Mouse (Mus musculus): ENCODE results near the gene Il21. TPM values are rescaled to one million over a fixed set of nuclear protein-coding genes. Genes with fewer than 3 reads are reported as not detected.

Gene Il21
- total RNA-seq (2021) (not detected), polyA plus RNA-seq (2012; rRNA removed) (not detected in 2 replicates)
- long read RNA-seq, result 0 reads

DNA sequence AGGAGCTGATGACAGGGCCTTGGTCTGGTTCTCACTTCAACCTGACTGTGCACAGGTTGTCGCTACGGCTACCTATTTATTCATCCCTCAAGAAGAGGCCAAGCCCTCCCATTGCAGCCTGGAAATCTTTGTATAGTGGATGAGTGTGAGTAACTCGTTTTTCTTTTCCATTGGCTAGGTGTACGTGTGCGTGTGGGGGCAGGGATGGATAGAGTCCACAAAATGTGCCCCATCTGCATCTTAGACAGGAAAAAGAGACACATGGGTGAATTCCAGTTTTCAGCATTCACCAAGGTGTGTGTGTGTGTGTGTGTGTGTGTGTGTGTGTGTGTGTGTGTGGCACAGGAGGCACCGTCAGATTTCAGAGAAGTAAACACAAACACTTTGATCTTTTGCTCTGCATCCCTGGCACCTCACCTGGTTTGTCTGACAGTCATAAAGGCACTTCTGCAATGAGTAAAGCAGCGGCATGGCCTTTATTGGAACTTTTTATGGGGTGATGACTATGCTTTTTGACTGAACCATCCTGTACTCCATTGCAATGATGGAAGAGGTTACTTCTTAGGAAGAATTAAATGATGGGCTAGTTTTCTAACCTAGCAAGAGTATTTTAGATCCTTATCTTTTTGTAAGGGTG is at the start of gene Il21:
Gene Il21, minus strand, starts transcription at position 51 of the 637 bp plus-strand sequence.
- no peaks in the 10 kb centered on the region for H3K79me2 ChIP-seq (replicated peaks; ENCODE audit: control insufficient read depth, insufficient read depth, low read length)
- WGBS, result 83% methylated on average over 7 of the region's 7 CpGs
- no peak within 1 kb of the TSS for H3K27ac ChIP-seq
- H3K36me3 ChIP-seq (ENCODE audit: control insufficient read depth, insufficient read depth, low read length), result no peaks in the 10 kb centered on the region
- H3K27me3 ChIP-seq (ENCODE audit: control insufficient read depth, insufficient read depth, low read length), result no peaks in the 10 kb centered on the region
- TF ChIP-seq CTCF (IDR thresholded peaks at IDR 0.05), result no peak
- no peak for TF ChIP-seq EP300 (IDR thresholded peaks at IDR 0.05; ENCODE audit: insufficient read depth, low read depth, low read length)
- TF ChIP-seq POLR2A (IDR thresholded peaks at IDR 0.05; ENCODE audit: insufficient read depth, low read depth, low read length), result no peak
- H3K9ac ChIP-seq (ENCODE audit: low read depth, low read length), result no peak within 1 kb of the TSS
- H3K4me3 ChIP-seq, result no peak within 1 kb of the TSS
- no peak for DNase-seq
- H3K4me1 ChIP-seq (ENCODE audit: control insufficient read depth, insufficient read depth, low read length), result no peaks in the 10 kb centered on the region
- intact Hi-C loops (cut with DNase I), result no loop called here

DNA sequence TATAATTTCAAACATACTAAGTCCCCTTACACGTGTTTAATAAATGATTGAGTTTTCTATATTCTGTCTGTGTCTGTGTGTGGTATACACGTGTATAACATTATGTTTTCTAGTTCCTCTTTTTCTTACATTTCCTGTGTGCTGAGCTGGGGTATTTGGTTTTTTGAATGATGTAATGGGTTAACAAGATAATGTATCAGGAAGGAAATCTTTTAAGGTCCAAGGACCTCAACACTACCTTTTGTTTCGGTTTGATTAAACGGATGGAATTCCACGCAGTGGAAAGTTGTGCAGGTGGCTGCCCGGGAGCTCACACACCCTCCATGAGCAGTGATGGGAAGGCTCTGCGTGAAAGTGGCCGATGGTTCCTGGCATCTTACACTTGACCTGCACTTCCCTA is 48.4 kb upstream of the Il21 start:
- DNase-seq, result no peak
- WGBS, result 47% methylated on average over 8 of the region's 8 CpGs
- Histone ChIP-seq H3K4me1 (ENCODE audit: control insufficient read depth, insufficient read depth, low read length) (no peaks in the 10 kb centered on the region), H3K9ac (ENCODE audit: low read depth, low read length) (no peak overlapping the region), H3K4me3 (no peak overlapping the region), H3K79me2 (replicated peaks; ENCODE audit: control insufficient read depth, insufficient read depth, low read length) (no peaks in the 10 kb centered on the region), H3K27ac (no peak overlapping the region), H3K27me3 (ENCODE audit: control insufficient read depth, insufficient read depth, low read length) (no peaks in the 10 kb centered on the region), H3K36me3 (ENCODE audit: control insufficient read depth, insufficient read depth, low read length) (no peaks in the 10 kb centered on the region)
- no peak for TF ChIP-seq POLR2A (IDR thresholded peaks at IDR 0.05; ENCODE audit: insufficient read depth, low read depth, low read length)
- TF ChIP-seq CTCF (IDR thresholded peaks at IDR 0.05), result no peak
- TF ChIP-seq EP300 (IDR thresholded peaks at IDR 0.05; ENCODE audit: insufficient read depth, low read depth, low read length), result no peak
- intact Hi-C loops (cut with DNase I), result no loop called here

DNA sequence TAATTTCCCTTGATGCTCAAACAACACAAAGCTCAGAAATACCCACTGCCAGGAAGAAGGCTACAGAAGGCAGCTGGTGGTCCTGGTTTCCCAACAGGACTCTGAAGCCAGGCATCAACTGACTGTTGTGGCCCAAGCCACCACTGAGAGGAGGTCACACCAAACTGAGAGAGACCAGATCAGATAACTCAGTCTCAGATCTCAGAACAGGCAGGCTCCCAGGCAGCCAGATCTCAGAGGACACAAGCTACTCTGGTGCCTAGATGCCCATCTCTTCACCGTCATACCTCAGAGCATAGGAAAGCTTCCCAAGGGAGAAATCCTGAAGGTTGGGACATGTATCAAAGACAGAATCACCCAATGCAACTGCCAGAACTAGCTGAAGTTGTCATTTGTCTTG is 47.8 kb upstream of the Il21 start:
- intact Hi-C loops (cut with DNase I), result no loop called here
- no peak overlapping the region for H3K4me3 ChIP-seq
- TF ChIP-seq EP300 (IDR thresholded peaks at IDR 0.05; ENCODE audit: insufficient read depth, low read depth, low read length), result no peak
- no peak for TF ChIP-seq CTCF (IDR thresholded peaks at IDR 0.05)
- no peak for TF ChIP-seq POLR2A (IDR thresholded peaks at IDR 0.05; ENCODE audit: insufficient read depth, low read depth, low read length)
- no peak for DNase-seq
- H3K9ac ChIP-seq (ENCODE audit: low read depth, low read length), result no peak overlapping the region
- no peaks in the 10 kb centered on the region for H3K27me3 ChIP-seq (ENCODE audit: control insufficient read depth, insufficient read depth, low read length)
- no peaks in the 10 kb centered on the region for H3K36me3 ChIP-seq (ENCODE audit: control insufficient read depth, insufficient read depth, low read length)
- WGBS, result 80% methylated on average over 1 of the region's 1 CpGs
- no peaks in the 10 kb centered on the region for H3K4me1 ChIP-seq (ENCODE audit: control insufficient read depth, insufficient read depth, low read length)
- H3K27ac ChIP-seq, result no peak overlapping the region
- no peaks in the 10 kb centered on the region for H3K79me2 ChIP-seq (replicated peaks; ENCODE audit: control insufficient read depth, insufficient read depth, low read length)

DNA sequence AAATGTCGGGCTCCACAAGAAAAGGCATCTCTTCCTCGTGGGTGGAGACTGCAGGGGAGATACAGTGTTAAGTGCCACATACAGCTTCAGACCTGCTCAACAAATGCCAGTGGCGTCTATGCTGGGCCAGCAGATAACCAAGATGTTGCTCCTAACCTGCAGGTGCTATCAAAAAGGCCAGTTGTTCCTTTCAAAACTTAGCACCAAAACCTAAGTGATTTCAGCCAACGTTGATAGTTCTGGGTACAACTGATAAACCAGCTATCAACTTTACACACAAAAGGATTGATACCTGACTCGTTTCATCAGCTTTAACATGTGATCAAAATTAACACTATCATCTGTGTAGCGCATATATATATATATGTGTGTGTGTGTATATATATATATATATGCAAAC is 42.2 kb upstream of the Il21 start:
- Histone ChIP-seq H3K27me3 (ENCODE audit: control insufficient read depth, insufficient read depth, low read length) (no peaks in the 10 kb centered on the region), H3K4me3 (no peak overlapping the region), H3K27ac (no peak overlapping the region), H3K79me2 (replicated peaks; ENCODE audit: control insufficient read depth, insufficient read depth, low read length) (no peaks in the 10 kb centered on the region), H3K36me3 (ENCODE audit: control insufficient read depth, insufficient read depth, low read length) (no peaks in the 10 kb centered on the region), H3K4me1 (ENCODE audit: control insufficient read depth, insufficient read depth, low read length) (no peaks in the 10 kb centered on the region), H3K9ac (ENCODE audit: low read depth, low read length) (no peak overlapping the region)
- DNase-seq, result no peak
- TF ChIP-seq POLR2A (IDR thresholded peaks at IDR 0.05; ENCODE audit: insufficient read depth, low read depth, low read length), result no peak
- no peak for TF ChIP-seq EP300 (IDR thresholded peaks at IDR 0.05; ENCODE audit: insufficient read depth, low read depth, low read length)
- TF ChIP-seq CTCF (IDR thresholded peaks at IDR 0.05), result no peak
- intact Hi-C loops (cut with DNase I), result loop anchor here (10.0 kb wide), 1 partner anchor 200 kb away; no protein-coding TSS in a partner anchor
- 64% methylated on average over 6 of the region's 6 CpGs for WGBS

DNA sequence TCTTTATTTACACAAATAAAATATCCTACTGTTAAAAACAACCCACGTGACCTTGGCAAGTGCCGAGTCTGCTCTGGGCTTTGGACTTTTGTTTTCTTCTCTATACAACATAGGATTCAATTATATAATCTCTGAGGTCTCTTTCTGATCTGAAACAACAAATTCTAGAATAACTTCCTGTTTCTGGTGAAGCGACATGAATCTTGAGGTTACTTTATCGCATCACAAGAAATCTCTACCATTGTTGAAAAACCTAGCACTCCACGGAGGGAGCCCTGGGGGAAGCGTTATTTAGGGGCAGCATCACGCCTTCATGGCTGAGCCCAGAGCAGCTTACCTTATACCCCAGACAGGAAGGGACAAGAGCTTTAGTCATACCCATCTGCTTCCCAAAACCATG is 40.7 kb upstream of the Il21 start:
- H3K9ac ChIP-seq (ENCODE audit: low read depth, low read length), result no peak overlapping the region
- no peak overlapping the region for H3K4me3 ChIP-seq
- no peak for TF ChIP-seq EP300 (IDR thresholded peaks at IDR 0.05; ENCODE audit: insufficient read depth, low read depth, low read length)
- no peak for TF ChIP-seq POLR2A (IDR thresholded peaks at IDR 0.05; ENCODE audit: insufficient read depth, low read depth, low read length)
- TF ChIP-seq CTCF (IDR thresholded peaks at IDR 0.05), result no peak

DNA sequence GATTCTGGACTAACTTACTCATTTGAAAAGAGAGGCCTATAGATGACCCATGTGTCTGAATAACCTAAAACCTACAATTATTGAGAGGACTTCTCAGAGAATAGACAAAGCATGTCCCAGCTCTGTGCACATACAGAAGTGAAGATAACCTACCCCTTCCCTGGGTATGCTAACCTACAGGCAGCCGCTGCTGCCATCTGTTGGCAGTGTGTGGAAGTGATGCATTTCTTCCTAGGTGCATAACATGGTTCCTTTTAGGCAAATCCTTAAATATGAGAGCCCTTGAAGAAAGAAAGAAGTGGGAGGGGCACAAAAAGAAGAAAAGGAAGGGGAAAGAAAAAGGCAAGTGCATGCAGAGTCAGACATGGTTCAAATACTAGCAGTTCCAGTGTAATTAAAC is 38.8 kb upstream of the Il21 start:
- TF ChIP-seq CTCF (IDR thresholded peaks at IDR 0.05) (peak; percentile 91), EP300 (IDR thresholded peaks at IDR 0.05; ENCODE audit: insufficient read depth, low read depth, low read length) (no peak), POLR2A (IDR thresholded peaks at IDR 0.05; ENCODE audit: insufficient read depth, low read depth, low read length) (no peak)
- Histone ChIP-seq H3K27me3 (ENCODE audit: control insufficient read depth, insufficient read depth, low read length) (no peaks in the 10 kb centered on the region), H3K36me3 (ENCODE audit: control insufficient read depth, insufficient read depth, low read length) (no peaks in the 10 kb centered on the region), H3K27ac (no peak overlapping the region), H3K79me2 (replicated peaks; ENCODE audit: control insufficient read depth, insufficient read depth, low read length) (no peaks in the 10 kb centered on the region), H3K4me1 (ENCODE audit: control insufficient read depth, insufficient read depth, low read length) (no peaks in the 10 kb centered on the region), H3K9ac (ENCODE audit: low read depth, low read length) (no peak overlapping the region), H3K4me3 (no peak overlapping the region)
- intact Hi-C loops (cut with DNase I), result loop anchor here (10.0 kb wide), 1 partner anchor 196 kb away; no protein-coding TSS in a partner anchor
- peak; percentile 23 to 57 for DNase-seq
- WGBS, result 2% methylated on average over 1 of the region's 1 CpGs

More for the DNA sequence above, 40.7 kb upstream of the Il21 start:
- no peak overlapping the region for H3K27ac ChIP-seq
- H3K79me2 ChIP-seq (replicated peaks; ENCODE audit: control insufficient read depth, insufficient read depth, low read length), result no peaks in the 10 kb centered on the region
- WGBS, result 66% methylated on average over 7 of the region's 7 CpGs
- intact Hi-C loops (cut with DNase I), result loop anchor here (10.0 kb wide), 1 partner anchor 198 kb away; no protein-coding TSS in a partner anchor
- no peaks in the 10 kb centered on the region for H3K36me3 ChIP-seq (ENCODE audit: control insufficient read depth, insufficient read depth, low read length)
- H3K4me1 ChIP-seq (ENCODE audit: control insufficient read depth, insufficient read depth, low read length), result no peaks in the 10 kb centered on the region
- no peak for DNase-seq
- H3K27me3 ChIP-seq (ENCODE audit: control insufficient read depth, insufficient read depth, low read length), result no peaks in the 10 kb centered on the region
